ENCODE assay signal across 19 mouse cellular contexts in the genomic region with DNA sequence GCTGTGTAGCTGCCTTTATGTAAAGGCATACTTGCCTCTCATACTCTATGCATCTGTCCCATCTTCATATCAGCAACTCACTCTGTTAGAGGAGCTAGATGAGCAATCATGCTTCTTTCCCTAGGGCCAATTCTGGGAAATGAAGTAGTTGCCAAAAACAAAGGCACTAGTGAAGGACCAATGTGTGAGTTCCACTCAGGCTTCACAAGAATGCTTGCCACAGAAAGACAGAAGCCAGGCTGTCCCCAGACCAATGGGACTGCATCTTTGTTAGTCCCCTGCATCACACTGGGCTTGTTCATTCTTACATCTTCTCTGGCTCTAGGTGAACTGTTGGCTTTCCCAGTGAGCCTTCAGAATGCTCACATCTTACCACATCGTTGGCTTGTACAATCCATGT. TPM values are rescaled to one million over a fixed set of nuclear protein-coding genes. Genes with fewer than 3 reads are reported as not detected.
A peak's percentile ranks its signal among the peaks of the same experiment; 100 is the strongest.
DNase-seq lines count a peak whose midpoint lies in the region; ATAC-seq lines count a peak whose summit lies in the region.
"Had no signal": no experiment of that assay in that cellular context is flagged by ENCODE, and none has a peak within 500 bp of the region (broad histone marks: within the 10 kb centered on the region; RNA-seq: fewer than 3 reads in every experiment).

No protein-coding gene starts in this region.

- H3K27me3 ChIP-seq in heart, embryonic 10.5 days (ENCODE audit: insufficient read depth, poor library complexity, severe bottlenecking): no peaks in the 10 kb centered on the region
- H3K27me3 ChIP-seq in heart, embryonic 13.5 days (replicated peaks): no peaks in the 10 kb centered on the region
- H3K27me3 ChIP-seq: embryonic facial prominence, embryonic 12.5 days; forebrain, embryonic 13.5 days; forebrain, embryonic 15.5 days; Patski had no signal

- intact Hi-C loops in heart, postnatal 14 days (cut with DNase I): no loop called here
- intact Hi-C loops in heart, postnatal 36 days (cut with DNase I): no loop called here

- DNase-seq in heart, embryonic 10.5 days (ENCODE audit: low spot score): peak; percentile 67
- DNase-seq in heart, postnatal 14 days: no peak
- no peak for DNase-seq in heart, postnatal 36 days
- no peak for DNase-seq in kidney, adult 18-20 months
- DNase-seq: adrenal gland, adult 8-10 months; adrenal gland, postnatal 14 days; adrenal gland, postnatal 36 days; cerebellum, adult 18-20 months; cerebellum, adult 8-10 months; cerebellum, postnatal 10 days; cerebellum, postnatal 25 days; forebrain, postnatal 0 days had no signal

- H3K4me2 ChIP-seq in heart, embryonic 13.5 days: no peak overlapping the region
- H3K4me2 ChIP-seq: embryonic facial prominence, embryonic 12.5 days; forebrain, embryonic 13.5 days; forebrain, embryonic 15.5 days had no signal

- 88% methylated on average over 1 of the region's 1 CpGs for WGBS in heart, embryonic 10.5 days
- 81% methylated on average over 1 of the region's 1 CpGs for WGBS in heart, embryonic 13.5 days

- peaks cover 31% of the 10 kb centered on the region for H3K36me3 ChIP-seq in heart, embryonic 10.5 days
- peaks cover 29% of the 10 kb centered on the region for H3K36me3 ChIP-seq in heart, embryonic 13.5 days
- H3K36me3 ChIP-seq: embryonic facial prominence, embryonic 12.5 days; forebrain, embryonic 15.5 days had no signal

- ATAC-seq in heart, embryonic 13.5 days (ENCODE audit: extremely low read depth, insufficient number of reproducible peaks, low FRiP score, low TSS enrichment): no peak
- ATAC-seq: activated CD4-positive, CD25-positive, alpha-beta regulatory T cell, adult 4 months; forebrain, embryonic 13.5 days; forebrain, embryonic 15.5 days; forebrain, postnatal 0 days; Patski had no signal

- H3K4me3 ChIP-seq in heart, embryonic 10.5 days: no peak overlapping the region
- no peak overlapping the region for H3K4me3 ChIP-seq in heart, embryonic 13.5 days
- H3K4me3 ChIP-seq: embryonic facial prominence, embryonic 10.5 days; embryonic facial prominence, embryonic 12.5 days; forebrain, embryonic 13.5 days; forebrain, embryonic 15.5 days had no signal

- H3K4me1 ChIP-seq in heart, embryonic 10.5 days: peaks cover 61% of the 10 kb centered on the region
- peaks cover 72% of the 10 kb centered on the region for H3K4me1 ChIP-seq in heart, embryonic 13.5 days

- H3K9me3 ChIP-seq in heart, embryonic 10.5 days: no peaks in the 10 kb centered on the region
- H3K9me3 ChIP-seq in heart, embryonic 13.5 days: no peaks in the 10 kb centered on the region
- H3K9me3 ChIP-seq: embryonic facial prominence, embryonic 10.5 days; embryonic facial prominence, embryonic 12.5 days; forebrain, embryonic 13.5 days; forebrain, embryonic 15.5 days had no signal

- H3K9ac ChIP-seq in heart, embryonic 13.5 days: no peak overlapping the region
- H3K9ac ChIP-seq: embryonic facial prominence, embryonic 12.5 days; forebrain, embryonic 13.5 days; forebrain, embryonic 15.5 days; forebrain, postnatal 0 days had no signal

- no peak overlapping the region for H3K27ac ChIP-seq in heart, embryonic 10.5 days
- 0 out of 2 replicates have a peak overlapping the region, but pooled peaks have one; percentile 16 for H3K27ac ChIP-seq in heart, embryonic 13.5 days (replicated peaks)
- H3K27ac ChIP-seq: embryonic facial prominence, embryonic 10.5 days; embryonic facial prominence, embryonic 12.5 days; forebrain, embryonic 13.5 days; forebrain, embryonic 15.5 days had no signal

RNA-seq across cellular contexts. Expression of a gene that starts 43.7 kb away (rescaled TPM):
- 111 and 139 TPM in 2 replicates for polyA plus RNA-seq in heart, embryonic 10.5 days (2016; fragmentation: Nextera tagmentation; extraction: Ambion mirVana)
- 10 to 100 TPM; 30.1 to 33.9 TPM for total RNA-seq in heart, postnatal 14 days (2021)
- polyA plus RNA-seq in heart, embryonic 13.5 days (2015; fragmentation: Nextera tagmentation; extraction: Ambion mirVana): 65.4 and 68.5 TPM in 2 replicates
- 10 to 100 TPM; 22.4 to 31.4 TPM for total RNA-seq in heart, postnatal 36 days (2021)
